Mouse (Mus musculus) cerebellum, adult 8-10 months (tissue): ENCODE measurements at regions not wholly inside any gene's neighbourhood (a gene's known extent, or its start where the extent isn't known, plus 50 kb on each side); places are given as distances from the start of the nearest gene placed in this dataset.

ENCODE experiments used
- DNase-seq: peaks from one replicate; pipeline ENCODE4 v3.0.0; 2022

- DNase-seq: no peak
Measured at GRCm38 (mm10) chr15:63527318-63527717, 317.7 kb downstream of the Gsdmc2 start.

GRCm38 (mm10) chr15:63526820-63527219, 318.2 kb downstream of the Gsdmc2 start:
- no peak for DNase-seq

- no peak for DNase-seq
Measured at GRCm38 (mm10) chr15:63517301-63517700, 327.7 kb downstream of the Gsdmc2 start.

- no peak for DNase-seq
Measured at GRCm38 (mm10) chr15:63500453-63500852, 344.5 kb downstream of the Gsdmc2 start.

- no peak for DNase-seq
Measured at GRCm38 (mm10) chr15:63498483-63498882, 346.5 kb downstream of the Gsdmc2 start.

GRCm38 (mm10) chr15:63497207-63497606, 347.8 kb downstream of the Gsdmc2 start:
- DNase-seq: no peak

GRCm38 (mm10) chr15:63484910-63485309, 360.1 kb downstream of the Gsdmc2 start:
- no peak for DNase-seq

- DNase-seq: no peak
Measured at GRCm38 (mm10) chr15:63484217-63484887, 360.6 kb downstream of the Gsdmc2 start.

GRCm38 (mm10) chr15:63479270-63479805, 365.6 kb downstream of the Gsdmc2 start:
- no peak for DNase-seq

- no peak for DNase-seq
Measured at GRCm38 (mm10) chr15:63466916-63467315, 378.1 kb downstream of the Gsdmc2 start.

GRCm38 (mm10) chr15:63452529-63452928, 392.4 kb downstream of the Gsdmc2 start:
- DNase-seq: no peak

- DNase-seq: no peak
Measured at GRCm38 (mm10) chr15:63446288-63446687, 398.7 kb downstream of the Gsdmc2 start.

- DNase-seq: no peak
Measured at GRCm38 (mm10) chr15:63445016-63445415, 400.0 kb downstream of the Gsdmc2 start.

GRCm38 (mm10) chr15:63442146-63442780, 402.7 kb downstream of the Gsdmc2 start:
- DNase-seq: no peak

- DNase-seq: no peak
Measured at GRCm38 (mm10) chr15:63412649-63413048, 432.3 kb downstream of the Gsdmc2 start.

- no peak for DNase-seq
Measured at GRCm38 (mm10) chr15:63411771-63412118, 433.2 kb downstream of the Gsdmc2 start.

GRCm38 (mm10) chr15:63410994-63411770, 433.8 kb downstream of the Gsdmc2 start:
- no peak for DNase-seq

- no peak for DNase-seq
Measured at GRCm38 (mm10) chr15:63400445-63400844, 444.5 kb downstream of the Gsdmc2 start.

- no peak for DNase-seq
Measured at GRCm38 (mm10) chr15:63400011-63400410, 445.0 kb downstream of the Gsdmc2 start.

- DNase-seq: no peak
Measured at GRCm38 (mm10) chr15:63397485-63397884, 447.5 kb downstream of the Gsdmc2 start.

GRCm38 (mm10) chr15:63377258-63377657, 467.7 kb downstream of the Gsdmc2 start:
- DNase-seq: no peak

GRCm38 (mm10) chr15:63371328-63372023, 473.5 kb downstream of the Gsdmc2 start:
- no peak for DNase-seq

GRCm38 (mm10) chr15:63364473-63364872, 480.5 kb downstream of the Gsdmc2 start:
- no peak for DNase-seq
